Mouse (Mus musculus) spleen, postnatal 4 days (tissue): Measurements from ENCODE around the gene Arrdc4.

Source experiments
- DNase-seq, 2 experiments: peaks; one replicate each; pipeline ENCODE4 v3.0.0; 2022; ENCODE audit warnings: low spot score in 2 of 2

The Arrdc4 gene

DNA sequence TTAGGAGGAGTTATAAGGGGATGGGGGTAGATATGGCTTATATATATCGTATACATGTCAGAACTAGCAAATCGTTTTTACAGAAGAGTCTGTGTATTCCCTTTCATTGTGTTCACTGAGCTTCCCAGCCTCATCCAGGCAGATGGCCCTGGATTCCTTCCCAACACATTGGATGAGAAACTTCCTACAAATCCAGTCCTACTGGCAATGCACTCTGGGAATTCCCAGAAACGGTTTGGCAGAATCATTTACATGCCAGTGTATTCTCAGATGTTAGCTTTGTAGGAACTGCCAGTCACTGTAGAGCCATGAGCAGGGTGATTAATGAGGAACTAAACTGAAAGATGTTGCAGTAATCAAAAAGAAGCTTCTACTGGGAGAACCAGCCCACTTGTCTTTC is 36.6 kb downstream of the Arrdc4 start:
- DNase-seq, result no peak

DNA sequence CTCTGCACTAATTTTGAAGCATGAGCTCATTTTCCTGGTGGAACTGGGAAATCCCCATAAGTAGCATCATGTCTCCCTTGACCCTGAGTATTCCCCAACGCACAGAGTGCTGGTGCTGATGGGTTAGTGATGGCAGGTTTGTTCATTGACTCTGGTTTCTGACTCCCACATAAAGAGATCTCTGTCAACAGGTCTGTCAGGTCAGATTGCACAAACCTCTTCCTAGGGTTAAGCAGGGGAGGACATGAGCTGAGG is 39.8 kb downstream of the Arrdc4 start:
- DNase-seq, result no peak

- DNase-seq, result no peak
These were observed 40.3 kb downstream of the Arrdc4 start for GRCm38 (mm10) chr7:68708563-68709318.

- DNase-seq, result no peak
These were observed 43.9 kb downstream of the Arrdc4 start for GRCm38 (mm10) chr7:68705162-68705561.

DNA sequence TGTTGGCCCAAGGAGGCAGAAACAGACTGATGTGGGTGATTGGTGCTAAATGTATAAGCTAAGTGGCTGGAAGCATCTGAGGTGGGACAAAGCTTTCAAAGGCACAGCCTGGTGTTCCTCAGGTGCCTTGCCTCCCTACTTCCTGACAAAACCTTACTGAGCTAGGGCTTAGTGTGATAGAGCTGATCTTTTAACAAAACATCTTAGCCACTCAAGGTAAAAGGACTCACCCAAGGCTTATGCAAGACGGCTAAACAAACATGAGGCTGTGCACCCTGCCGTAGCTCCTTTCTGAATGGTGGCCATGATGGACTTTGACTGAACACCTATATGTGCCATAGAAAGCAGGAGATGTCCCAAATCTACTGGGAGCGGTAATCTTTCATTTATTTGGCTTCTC is 51.7 kb downstream of the Arrdc4 start:
- DNase-seq, result no peak

- no peak for DNase-seq
These were observed 52.1 kb downstream of the Arrdc4 start for GRCm38 (mm10) chr7:68696908-68697307.

GRCm38 (mm10) chr7:68696446-68696845 is 52.6 kb downstream of the Arrdc4 start:
- no peak for DNase-seq

- DNase-seq, result no peak
These were observed 56.3 kb downstream of the Arrdc4 start for GRCm38 (mm10) chr7:68692731-68693130.

DNA sequence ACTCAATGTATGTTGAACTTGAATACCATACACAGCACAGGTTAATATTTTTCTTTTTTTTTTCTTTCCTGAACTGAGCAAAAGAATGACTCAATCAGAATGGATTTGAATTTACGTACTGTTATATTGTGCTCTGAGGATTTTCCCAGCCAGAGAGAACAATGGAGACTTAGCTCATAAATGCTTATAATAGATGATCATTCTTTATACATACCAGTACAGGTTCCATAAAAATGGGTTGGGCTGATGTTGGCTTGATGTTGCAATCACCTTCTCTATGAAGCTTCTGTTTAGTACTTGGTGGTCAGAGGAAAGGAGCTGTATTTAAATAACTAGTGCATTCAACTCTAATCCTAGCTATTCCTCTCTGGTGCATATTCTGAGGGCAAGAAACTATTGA is 57.6 kb downstream of the Arrdc4 start:
- DNase-seq, result no peak

GRCm38 (mm10) chr7:68687140-68687611 is 61.9 kb downstream of the Arrdc4 start:
- DNase-seq, result no peak
